Mouse (Mus musculus): ENCODE data around the gene Ush1g. TPM values are rescaled to one million over a fixed set of nuclear protein-coding genes. Genes with fewer than 3 reads are reported as not detected.

Ush1g gene
- polyA plus RNA-seq, 1 experiment: not detected

DNA sequence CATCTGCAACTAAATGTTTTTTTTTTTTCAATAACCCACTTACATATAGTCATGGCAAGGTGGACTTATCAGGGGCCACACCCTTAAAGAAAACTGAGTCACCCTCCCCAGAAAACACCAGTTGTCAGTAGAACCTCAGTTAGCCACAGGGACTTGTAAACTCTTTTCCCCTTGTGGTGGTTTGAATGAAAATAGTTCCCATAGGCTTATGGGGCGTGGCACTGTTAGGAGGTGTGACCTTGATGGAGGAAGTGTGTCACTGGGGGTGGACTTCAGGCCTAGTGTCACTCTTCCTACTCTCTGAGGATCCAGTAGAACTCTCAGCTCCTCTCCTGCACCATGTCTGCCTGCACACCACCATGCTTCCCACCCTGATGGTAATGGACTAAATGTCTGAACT lies 42.1 kb downstream of the Ush1g start:
- H3K27ac ChIP-seq (ENCODE audit: insufficient read depth, low read depth, low read length): no peak overlapping the region
- 76% methylated on average over 1 of the region's 1 CpGs for WGBS
- peaks cover 26% of the 10 kb centered on the region for H3K4me1 ChIP-seq (ENCODE audit: control insufficient read depth, insufficient read depth, low read length)
- TF ChIP-seq CTCF (IDR thresholded peaks at IDR 0.05; ENCODE audit: insufficient read depth, low read depth, low read length) (no peak), POLR2A (IDR thresholded peaks at IDR 0.05; ENCODE audit: insufficient read depth, low read depth, low read length) (no peak)
- H3K4me3 ChIP-seq (ENCODE audit: insufficient read depth, low read depth, low read length): no peak overlapping the region

DNA sequence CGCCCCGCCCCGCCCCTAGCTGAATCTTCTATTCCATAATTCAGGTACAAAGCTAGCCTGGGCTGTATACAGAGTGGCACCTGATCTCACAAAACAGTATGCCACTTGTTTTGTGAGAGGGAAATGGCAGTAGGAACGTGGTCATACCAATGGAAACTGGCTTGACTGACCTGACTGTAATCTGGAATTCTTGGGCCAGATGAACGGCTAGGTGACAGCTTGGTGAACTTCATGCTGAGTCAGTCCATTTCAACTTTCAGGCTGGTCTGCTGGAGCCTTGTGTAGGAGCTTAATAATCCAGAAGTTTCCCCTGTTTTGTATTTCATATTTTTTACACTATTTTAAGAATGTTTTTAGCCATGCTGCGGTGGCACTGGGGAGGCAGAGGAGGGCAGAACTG lies 43.7 kb downstream of the Ush1g start:
- WGBS: 73% methylated on average over 6 of the region's 6 CpGs
- no peak overlapping the region for H3K27ac ChIP-seq (ENCODE audit: insufficient read depth, low read depth, low read length)
- TF ChIP-seq POLR2A (IDR thresholded peaks at IDR 0.05; ENCODE audit: insufficient read depth, low read depth, low read length) (no peak), CTCF (IDR thresholded peaks at IDR 0.05; ENCODE audit: insufficient read depth, low read depth, low read length) (no peak)
- peaks cover 22% of the 10 kb centered on the region for H3K4me1 ChIP-seq (ENCODE audit: control insufficient read depth, insufficient read depth, low read length)
- no peak overlapping the region for H3K4me3 ChIP-seq (ENCODE audit: insufficient read depth, low read depth, low read length)

DNA sequence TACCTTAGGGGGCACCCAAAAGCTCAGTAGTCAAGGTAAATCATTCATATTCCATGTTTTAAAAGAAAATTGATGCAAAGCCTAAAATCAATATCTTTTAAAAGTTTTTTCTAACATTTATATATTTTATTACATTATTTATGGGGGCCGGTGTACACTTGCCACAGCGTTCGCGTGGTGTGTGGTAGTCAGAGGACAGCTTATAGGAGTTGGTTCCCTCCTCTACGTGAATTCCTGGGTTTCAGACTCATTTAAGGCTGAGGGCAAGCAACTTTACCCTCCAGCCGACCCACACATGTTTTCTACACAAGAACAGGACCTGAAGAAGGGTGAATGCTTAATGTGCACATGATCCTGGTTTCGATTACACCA lies 44.3 kb downstream of the Ush1g start:
- Histone ChIP-seq H3K4me1 (ENCODE audit: control insufficient read depth, insufficient read depth, low read length) (peaks cover 19% of the 10 kb centered on the region), H3K4me3 (ENCODE audit: insufficient read depth, low read depth, low read length) (peak overlapping the region; percentile 73), H3K27ac (ENCODE audit: insufficient read depth, low read depth, low read length) (peak overlapping the region; percentile 92)
- TF ChIP-seq POLR2A (IDR thresholded peaks at IDR 0.05; ENCODE audit: insufficient read depth, low read depth, low read length) (no peak), CTCF (IDR thresholded peaks at IDR 0.05; ENCODE audit: insufficient read depth, low read depth, low read length) (no peak)
- 15% methylated on average over 7 of the region's 7 CpGs for WGBS

DNA sequence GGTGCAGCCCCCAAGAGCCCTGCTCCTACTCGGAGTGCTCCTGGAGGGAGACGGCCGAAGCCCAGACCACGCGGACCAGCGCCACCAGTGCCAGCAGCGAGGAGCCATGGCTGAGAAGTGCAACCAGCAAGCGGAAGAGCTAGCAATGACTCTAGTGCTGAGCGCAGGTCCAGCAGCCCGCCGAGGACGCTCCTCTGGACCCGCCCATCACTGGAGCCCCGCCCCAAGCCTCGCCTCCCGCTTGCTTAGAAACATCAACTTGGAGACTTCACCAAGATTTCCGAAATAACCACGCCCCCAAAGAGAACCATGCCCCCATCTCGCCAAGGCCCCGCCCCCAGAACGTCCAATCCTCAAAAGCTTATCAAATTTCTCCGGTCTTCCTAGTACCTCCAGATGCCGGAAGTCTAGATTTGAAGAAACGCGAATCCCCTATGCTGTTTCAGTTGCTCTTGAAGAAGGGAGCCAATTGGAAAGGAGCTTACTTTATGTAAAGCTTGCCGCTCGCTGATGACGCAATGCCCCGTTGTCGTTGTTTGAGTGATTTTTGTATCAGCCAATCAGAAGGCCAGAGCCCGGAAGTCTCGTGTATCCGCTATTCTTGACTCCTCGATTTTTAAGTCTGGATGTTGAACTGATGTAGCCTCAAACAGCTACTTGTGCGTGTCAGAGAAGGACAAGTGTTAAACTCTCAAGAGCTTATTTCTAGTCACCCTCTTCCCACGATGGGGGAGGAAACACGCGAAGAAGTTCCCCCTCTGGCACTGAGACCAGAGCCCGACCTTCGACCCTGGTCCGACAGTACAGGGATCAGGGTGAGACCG lies 44.8 kb downstream of the Ush1g start, which contains the start of gene Fdxr:
Fdxr (minus strand) TSS at position 271 of the 824 bp plus-strand sequence.
- peak within 1 kb of the TSS; percentile 92 for H3K27ac ChIP-seq (ENCODE audit: insufficient read depth, low read depth, low read length)
- peak within 1 kb of the TSS; percentile 73 for H3K4me3 ChIP-seq (ENCODE audit: insufficient read depth, low read depth, low read length)
- peaks cover 15% of the 10 kb centered on the region for H3K4me1 ChIP-seq (ENCODE audit: control insufficient read depth, insufficient read depth, low read length)
- WGBS: under 1% methylated on average over 42 of the region's 42 CpGs
- TF ChIP-seq POLR2A (IDR thresholded peaks at IDR 0.05; ENCODE audit: insufficient read depth, low read depth, low read length) (peak; percentile 93), CTCF (IDR thresholded peaks at IDR 0.05; ENCODE audit: insufficient read depth, low read depth, low read length) (no peak)

DNA sequence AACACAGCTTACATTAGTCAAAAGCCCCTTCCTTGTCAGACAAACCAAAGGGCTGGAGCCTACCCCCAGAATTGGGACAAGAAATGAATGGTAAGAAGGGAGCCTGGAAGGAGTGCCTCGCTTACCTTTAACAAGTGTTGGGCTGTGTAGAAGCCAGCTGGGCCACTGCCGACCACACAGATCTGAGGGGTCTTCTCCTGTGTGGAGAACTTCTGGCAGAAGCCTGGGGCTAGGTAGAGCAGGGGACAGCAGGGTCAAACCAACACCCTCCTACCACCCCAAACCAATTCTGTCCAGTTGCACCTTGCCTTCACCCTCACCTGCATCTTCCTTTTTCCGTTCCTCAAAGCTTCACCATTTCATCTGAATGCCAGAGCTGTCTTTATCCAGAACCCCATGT lies 45.9 kb downstream of the Ush1g start:
- TF ChIP-seq POLR2A (IDR thresholded peaks at IDR 0.05; ENCODE audit: insufficient read depth, low read depth, low read length): no peak
- no peak for TF ChIP-seq CTCF (IDR thresholded peaks at IDR 0.05; ENCODE audit: insufficient read depth, low read depth, low read length)
- no peak overlapping the region for H3K27ac ChIP-seq (ENCODE audit: insufficient read depth, low read depth, low read length)
- peaks cover 13% of the 10 kb centered on the region for H3K4me1 ChIP-seq (ENCODE audit: control insufficient read depth, insufficient read depth, low read length)
- WGBS: 52% methylated on average over 3 of the region's 3 CpGs
- peak overlapping the region; percentile 15; the same call in 1 of the 2 replicates for H3K4me3 ChIP-seq (ENCODE audit: insufficient read depth, low read depth, low read length)

DNA sequence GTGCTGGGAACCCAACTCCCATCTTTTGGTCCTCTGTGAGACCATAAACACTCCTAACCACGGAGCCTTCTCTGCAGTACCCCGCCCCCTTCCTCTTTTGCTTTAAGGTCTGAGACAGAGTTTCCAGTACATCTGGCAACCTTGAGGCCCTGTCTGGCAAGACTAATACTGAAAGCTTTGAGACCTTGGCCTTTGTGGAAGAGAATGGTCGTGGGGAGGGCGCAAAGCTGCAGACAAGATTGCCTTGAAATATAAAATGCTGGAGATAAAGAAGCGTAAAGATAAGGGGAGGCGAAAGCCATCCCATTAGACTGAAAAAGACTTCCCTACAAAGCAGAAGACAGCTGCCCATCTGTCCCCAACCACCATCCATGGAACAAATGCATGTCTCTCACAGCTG lies 46.3 kb downstream of the Ush1g start:
- no peak overlapping the region for H3K4me3 ChIP-seq (ENCODE audit: insufficient read depth, low read depth, low read length)
- no peak overlapping the region for H3K27ac ChIP-seq (ENCODE audit: insufficient read depth, low read depth, low read length)
- H3K4me1 ChIP-seq (ENCODE audit: control insufficient read depth, insufficient read depth, low read length): peaks cover 13% of the 10 kb centered on the region
- no peak for TF ChIP-seq CTCF (IDR thresholded peaks at IDR 0.05; ENCODE audit: insufficient read depth, low read depth, low read length)
- TF ChIP-seq POLR2A (IDR thresholded peaks at IDR 0.05; ENCODE audit: insufficient read depth, low read depth, low read length): no peak
- WGBS: 81% methylated on average over 6 of the region's 6 CpGs

DNA sequence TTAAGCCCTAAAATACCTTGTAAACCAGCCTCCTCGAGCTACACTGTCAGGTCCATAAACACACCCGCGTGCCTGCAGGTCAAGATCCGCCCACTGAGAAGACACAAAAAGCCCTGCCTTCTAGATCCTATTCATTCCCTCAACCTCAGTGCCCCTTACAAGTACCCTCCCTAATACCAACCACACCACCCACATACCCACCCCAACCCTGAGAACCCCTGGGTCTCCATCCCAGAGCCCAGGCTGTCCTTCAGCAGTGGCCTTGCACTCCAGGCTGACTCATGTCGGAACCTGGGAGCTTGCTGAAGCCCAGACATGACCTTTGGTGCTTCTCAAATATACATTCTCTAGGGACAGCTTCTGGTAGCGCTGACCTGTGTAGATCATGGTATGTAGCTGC lies 47.1 kb downstream of the Ush1g start:
- Histone ChIP-seq H3K4me1 (ENCODE audit: control insufficient read depth, insufficient read depth, low read length) (peaks cover 16% of the 10 kb centered on the region), H3K27ac (ENCODE audit: insufficient read depth, low read depth, low read length) (no peak overlapping the region), H3K4me3 (ENCODE audit: insufficient read depth, low read depth, low read length) (no peak overlapping the region)
- 92% methylated on average over 6 of the region's 6 CpGs for WGBS
- TF ChIP-seq POLR2A (IDR thresholded peaks at IDR 0.05; ENCODE audit: insufficient read depth, low read depth, low read length) (no peak), CTCF (IDR thresholded peaks at IDR 0.05; ENCODE audit: insufficient read depth, low read depth, low read length) (no peak)

DNA sequence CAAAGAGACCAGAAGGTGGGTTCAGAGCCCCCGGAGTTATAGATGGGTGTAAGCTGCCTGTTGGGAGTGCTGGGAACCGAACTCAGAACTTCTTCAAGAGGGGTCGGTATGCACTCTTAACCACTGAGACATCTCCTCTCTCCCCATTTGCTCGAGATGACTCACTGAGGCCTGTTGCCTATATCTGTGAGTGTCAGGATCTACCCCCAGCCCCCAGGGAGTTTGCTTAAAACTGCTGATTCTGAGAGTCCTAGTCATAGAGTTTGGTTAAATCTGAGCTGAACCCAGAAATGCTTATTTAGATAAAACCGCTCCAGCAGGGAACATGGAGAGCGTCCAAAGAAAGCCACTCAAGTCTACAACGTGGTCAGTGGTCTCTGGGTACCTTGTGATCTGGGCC lies 47.7 kb downstream of the Ush1g start:
- Histone ChIP-seq H3K4me3 (ENCODE audit: insufficient read depth, low read depth, low read length) (no peak overlapping the region), H3K4me1 (ENCODE audit: control insufficient read depth, insufficient read depth, low read length) (peaks cover 16% of the 10 kb centered on the region), H3K27ac (ENCODE audit: insufficient read depth, low read depth, low read length) (no peak overlapping the region)
- 84% methylated on average over 7 of the region's 7 CpGs for WGBS
- TF ChIP-seq CTCF (IDR thresholded peaks at IDR 0.05; ENCODE audit: insufficient read depth, low read depth, low read length) (no peak), POLR2A (IDR thresholded peaks at IDR 0.05; ENCODE audit: insufficient read depth, low read depth, low read length) (no peak)

DNA sequence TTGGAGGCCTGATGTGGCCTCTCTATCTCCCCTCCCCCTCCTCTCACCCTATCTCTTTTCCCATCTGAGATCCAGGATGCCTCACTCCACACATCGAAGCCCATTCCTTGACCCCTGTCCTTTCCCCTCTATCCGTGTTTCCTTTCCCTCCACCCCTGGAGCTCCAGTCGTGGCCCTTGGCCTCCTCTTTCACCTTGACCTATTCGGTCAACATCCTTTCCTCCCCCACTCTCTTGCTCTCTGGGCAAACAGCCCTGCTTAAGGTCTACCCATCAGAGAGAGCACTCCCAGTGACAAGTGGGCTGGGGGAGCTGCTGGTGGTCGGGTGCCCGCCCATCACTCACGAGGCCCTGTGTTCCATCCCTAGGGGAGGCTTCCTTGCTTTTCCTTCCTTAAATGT lies 48.1 kb downstream of the Ush1g start:
- no peak overlapping the region for H3K4me3 ChIP-seq (ENCODE audit: insufficient read depth, low read depth, low read length)
- peaks cover 16% of the 10 kb centered on the region for H3K4me1 ChIP-seq (ENCODE audit: control insufficient read depth, insufficient read depth, low read length)
- 83% methylated on average over 7 of the region's 7 CpGs for WGBS
- no peak for TF ChIP-seq POLR2A (IDR thresholded peaks at IDR 0.05; ENCODE audit: insufficient read depth, low read depth, low read length)
- TF ChIP-seq CTCF (IDR thresholded peaks at IDR 0.05; ENCODE audit: insufficient read depth, low read depth, low read length): no peak
- no peak overlapping the region for H3K27ac ChIP-seq (ENCODE audit: insufficient read depth, low read depth, low read length)

Measured in olfactory bulb, adult 2 months (tissue).